Mouse (Mus musculus) forebrain, embryonic 14.5 days (tissue): ENCODE results near the gene Naxd. TPM values are rescaled to one million over a fixed set of nuclear protein-coding genes. Genes with fewer than 3 reads are reported as not detected.

Source experiments
- ATAC-seq: fragments of 200-750 bp; cut with Nextera tagmentation; 2 replicates; pipeline ENCODE4 v1.8.0; 2017; ENCODE audit warnings: mild to moderate bottlenecking, moderate library complexity
- DNase-seq: peaks from one replicate; pipeline ENCODE4 v3.0.0-alpha.2; 2015; ENCODE audit warnings: low spot score
- H3K27ac ChIP-seq: fragments of 300-500 bp; sonication (generic); 2 replicates; pipeline ENCODE4 v1.5.1; 2014; ENCODE audit warnings: low read depth, mild to moderate bottlenecking, control low read depth, low read length, moderate library complexity
- H3K27me3 ChIP-seq: fragments of 300-500 bp; sonication (generic); replicated peaks from 2 replicates; pipeline ENCODE4 v1.6.1; 2014; ENCODE audit warnings: low read length, control low read depth, mixed read lengths; ENCODE audit not compliant: control insufficient read depth, insufficient read depth
- H3K36me3 ChIP-seq: fragments of 300-500 bp; sonication (generic); 2 replicates; pipeline ENCODE4 v1.6.1; 2014; ENCODE audit warnings: low read length, control low read depth; ENCODE audit not compliant: control insufficient read depth, insufficient read depth
- H3K4me1 ChIP-seq: fragments of 300-500 bp; sonication (generic); 2 replicates; pipeline ENCODE4 v1.6.1; 2014; ENCODE audit warnings: antibody characterized with exemption, low read length, control low read depth; ENCODE audit not compliant: control insufficient read depth, insufficient read depth
- H3K4me2 ChIP-seq: fragments of 300-500 bp; sonication (generic); 2 replicates; pipeline ENCODE4 v1.6.1; 2014; ENCODE audit warnings: mild to moderate bottlenecking, control low read depth, low read length
- H3K4me3 ChIP-seq: fragments of 300-500 bp; sonication (generic); 2 replicates; pipeline ENCODE4 v1.5.1; 2014; ENCODE audit warnings: low read depth, low read length, control low read depth
- H3K9ac ChIP-seq: fragments of 300-500 bp; sonication (generic); 2 replicates; pipeline ENCODE4 v1.6.1; 2014; ENCODE audit warnings: mild to moderate bottlenecking, low read length, control low read depth, moderate library complexity
- H3K9me3 ChIP-seq: fragments of 300-500 bp; sonication (generic); replicated peaks from 2 replicates; pipeline ENCODE4 v1.6.1; 2016; ENCODE audit warnings: low read length, control low read depth, mixed read lengths; ENCODE audit not compliant: control insufficient read depth
- WGBS: fragments of 180-500 bp; shearing (Covaris S2); extraction: QIAGEN DNeasy Blood & Tissue Kit; methylation state at CpG from one replicate; pipeline ENCODE4 v1.1.7; 2014; 5-methylcytosine and 5-hydroxymethylcytosine counted together
- polyA plus RNA-seq: library from polyadenylated mRNA; unstranded; fragments of >200 nt; fragmentation: Nextera tagmentation; extraction: Ambion mirVana; gene quantifications from 2 replicates; pipeline ENCODE4 v1.2.1, GENCODE M21; 2014

The Naxd gene
- polyA plus RNA-seq, 1 experiment from 2014 or later = 170 TPM

GRCm38 (mm10) chr8:11564236-11564635, 66.9 kb downstream of the Naxd start:
- WGBS = 88% methylated on average over 5 of the region's 5 CpGs
- no peak overlapping the region for H3K4me3 ChIP-seq
- peaks cover 49% of the 10 kb centered on the region for H3K36me3 ChIP-seq
- H3K9ac ChIP-seq = no peak overlapping the region
- H3K4me2 ChIP-seq = no peak overlapping the region
- H3K27ac ChIP-seq = no peak overlapping the region
- no peaks in the 10 kb centered on the region for H3K27me3 ChIP-seq
- peaks cover 2% of the 10 kb centered on the region; the same call in 1 of the 2 replicates for H3K4me1 ChIP-seq
- H3K9me3 ChIP-seq = peaks cover 5% of the 10 kb centered on the region; the same call in 1 of the 2 replicates
- DNase-seq = no peak
- ATAC-seq = no peak

Other genes starting within 250 kb of the Naxd start
- 19.1 and 27.1 TPM in 2 replicates for gene Col4a2, start 184.7 kb upstream of the Naxd start, polyA plus RNA-seq
- 77.9 and 91.4 TPM in 2 replicates for gene Col4a1, start 184.7 kb upstream of the Naxd start, polyA plus RNA-seq
- gene Rab20, start 18.8 kb upstream of the Naxd start, polyA plus RNA-seq = 0.66 and 1.0 TPM in 2 replicates
- gene Cars2, start 53.3 kb downstream of the Naxd start, polyA plus RNA-seq = 26.0 and 30.5 TPM in 2 replicates
- 49.1 and 50.8 TPM in 2 replicates for gene Ing1, start 58.1 kb downstream of the Naxd start, polyA plus RNA-seq
- gene Ankrd10, start 138.3 kb downstream of the Naxd start, polyA plus RNA-seq = 98.8 and 118 TPM in 2 replicates
- not detected in 2 replicates for gene 1700016D06Rik, start 203.6 kb downstream of the Naxd start, polyA plus RNA-seq
- gene Arhgef7, start 230.2 kb downstream of the Naxd start, polyA plus RNA-seq = 62.2 and 72.7 TPM in 2 replicates